Mouse (Mus musculus) intestine, embryonic 15.5 days (tissue): ENCODE results near the gene Smim24. TPM values are rescaled to one million over a fixed set of nuclear protein-coding genes. Genes with fewer than 3 reads are reported as not detected.
A peak's percentile ranks its signal among the peaks of the same experiment; 100 is the strongest.

Experiments
- ATAC-seq: fragments of 200-750 bp; cut with Nextera tagmentation; 2 replicates; pipeline ENCODE4 v1.8.0; 2017; ENCODE audit warnings: moderate TSS enrichment, moderate library complexity
- H3K27ac ChIP-seq: fragments of 300-500 bp; sonication (generic); 2 replicates; pipeline ENCODE4 v1.5.1; 2015; ENCODE audit warnings: mild to moderate bottlenecking, inconsistent platforms
- H3K27me3 ChIP-seq: fragments of 300-500 bp; sonication (generic); replicated peaks from 2 replicates; pipeline ENCODE4 v1.6.1; 2015; ENCODE audit warnings: inconsistent platforms
- H3K36me3 ChIP-seq: fragments of 300-500 bp; sonication (generic); 2 replicates; pipeline ENCODE4 v1.6.1; 2015; ENCODE audit warnings: inconsistent platforms
- H3K4me1 ChIP-seq: fragments of 300-500 bp; sonication (generic); replicated peaks from 2 replicates; pipeline ENCODE4 v1.6.1; 2015; ENCODE audit warnings: inconsistent platforms
- H3K4me2 ChIP-seq: fragments of 300-500 bp; sonication (generic); replicated peaks from 2 replicates; pipeline ENCODE4 v1.6.1; 2015; ENCODE audit warnings: mild to moderate bottlenecking, inconsistent platforms
- H3K4me3 ChIP-seq: fragments of 300-500 bp; sonication (generic); replicated peaks from 2 replicates; pipeline ENCODE4 v1.5.1; 2015; ENCODE audit warnings: inconsistent platforms
- H3K9ac ChIP-seq: fragments of 300-500 bp; sonication (generic); 2 replicates; pipeline ENCODE4 v1.6.1; 2015; ENCODE audit warnings: inconsistent platforms
- H3K9me3 ChIP-seq: fragments of 300-500 bp; sonication (generic); 2 replicates; pipeline ENCODE4 v1.6.1; 2016; ENCODE audit warnings: inconsistent platforms
- WGBS: fragments of 180-500 bp; shearing (Covaris S2); methylation state at CpG from one replicate; pipeline ENCODE4 v1.1.7; 2015; 5-methylcytosine and 5-hydroxymethylcytosine counted together
- polyA plus RNA-seq: library from polyadenylated mRNA; unstranded; fragments of >200 nt; fragmentation: Nextera tagmentation; extraction: Ambion mirVana; gene quantifications from 2 replicates; pipeline ENCODE4 v1.2.1, GENCODE M21; 2015

The Smim24 gene
- polyA plus RNA-seq, 1 experiment from 2014 or later, result 235 TPM

DNA sequence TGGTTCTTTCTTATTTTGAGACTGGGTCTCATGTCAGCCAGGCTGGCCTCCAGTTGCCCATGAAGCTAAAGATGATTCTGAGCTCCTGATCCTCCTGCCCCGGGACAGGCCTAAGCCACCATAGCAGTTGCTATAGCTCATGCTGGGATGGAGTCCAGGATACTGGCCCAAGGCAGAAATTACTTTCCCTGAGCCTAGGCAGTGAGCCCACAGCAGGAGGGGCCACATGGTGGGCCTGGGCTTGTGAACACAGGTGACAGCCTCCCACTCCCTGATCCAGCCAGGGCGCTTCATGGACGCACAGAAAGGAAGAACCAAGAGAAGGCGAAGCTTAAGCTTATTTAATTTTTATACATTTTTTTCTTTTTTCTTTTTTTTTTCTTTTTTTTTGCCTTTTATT is 3.0 kb downstream of the Smim24 start:
- WGBS, result 88% methylated on average over 4 of the region's 4 CpGs
- Histone ChIP-seq H3K27ac (no peak overlapping the region), H3K9me3 (no peaks in the 10 kb centered on the region), H3K4me1 (peaks cover 18% of the 10 kb centered on the region), H3K4me3 (no peak overlapping the region), H3K27me3 (no peaks in the 10 kb centered on the region), H3K36me3 (peaks cover 13% of the 10 kb centered on the region), H3K4me2 (no peak overlapping the region), H3K9ac (no peak overlapping the region)
- no peak for ATAC-seq

DNA sequence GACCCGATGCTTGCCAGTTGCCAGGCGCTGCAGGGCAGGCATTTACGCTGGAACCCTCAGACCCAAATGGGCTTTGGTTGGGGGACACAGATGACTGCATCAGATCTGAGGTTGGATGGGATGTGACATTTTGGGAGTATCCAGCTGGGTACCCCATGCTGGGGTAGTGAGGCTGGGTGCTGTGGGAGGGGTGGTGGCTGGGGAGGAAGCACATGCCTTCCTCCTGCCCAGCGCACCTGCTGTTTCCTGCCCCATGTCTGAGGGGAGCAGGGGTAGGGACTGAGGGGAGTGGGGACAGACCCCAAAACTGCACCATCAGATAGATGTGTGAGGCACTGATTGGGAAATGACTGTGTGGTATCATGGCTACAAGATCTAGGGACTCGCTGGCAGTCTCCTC is 3.9 kb downstream of the Smim24 start:
- peaks cover 26% of the 10 kb centered on the region for H3K4me1 ChIP-seq

GRCm38 (mm10) chr10:81399296-81399695 is 6.4 kb downstream of the Smim24 start:
- ATAC-seq, result no peak
- Histone ChIP-seq H3K4me1 (peaks cover 36% of the 10 kb centered on the region), H3K4me2 (no peak overlapping the region), H3K36me3 (peaks cover 13% of the 10 kb centered on the region), H3K9me3 (no peaks in the 10 kb centered on the region), H3K27ac (no peak overlapping the region), H3K9ac (no peak overlapping the region), H3K27me3 (no peaks in the 10 kb centered on the region), H3K4me3 (no peak overlapping the region)
- WGBS, result 72% methylated on average over 5 of the region's 5 CpGs

More for the DNA sequence above, 3.9 kb downstream of the Smim24 start:
- no peak overlapping the region for H3K9ac ChIP-seq
- H3K4me2 ChIP-seq, result no peak overlapping the region
- H3K27ac ChIP-seq, result no peak overlapping the region
- 85% methylated on average over 5 of the region's 5 CpGs for WGBS
- peaks cover 13% of the 10 kb centered on the region for H3K36me3 ChIP-seq
- H3K9me3 ChIP-seq, result no peaks in the 10 kb centered on the region
- H3K4me3 ChIP-seq, result no peak overlapping the region
- H3K27me3 ChIP-seq, result no peaks in the 10 kb centered on the region
- ATAC-seq, result no peak

DNA sequence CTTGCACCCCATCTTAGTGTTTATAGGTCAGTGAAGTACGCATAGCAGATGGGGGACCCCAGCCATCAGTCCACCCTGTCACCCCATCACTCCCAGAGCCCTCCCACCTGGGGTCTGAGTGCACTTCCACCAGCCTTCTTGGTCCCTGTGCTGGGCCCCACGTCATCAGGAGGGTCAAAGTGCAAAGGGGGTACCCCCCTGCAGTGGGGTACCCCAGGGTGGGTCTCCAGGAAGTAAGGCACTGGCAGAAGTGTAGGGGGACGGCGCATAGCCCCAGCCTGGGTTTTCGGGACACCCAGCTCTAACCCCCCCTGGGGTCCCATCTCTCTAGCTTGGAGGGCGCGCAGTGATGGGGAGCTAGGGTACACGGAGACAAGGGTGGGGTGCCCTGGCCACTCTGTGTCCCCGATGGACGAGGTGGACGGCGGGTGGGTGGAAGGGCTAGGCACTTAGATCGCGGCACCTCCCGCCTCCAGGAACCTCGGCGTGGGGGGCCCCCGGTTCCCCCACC is 7.0 kb downstream of the Smim24 start:
- Histone ChIP-seq H3K4me1 (peaks cover 37% of the 10 kb centered on the region), H3K27me3 (no peaks in the 10 kb centered on the region), H3K4me2 (no peak overlapping the region), H3K9ac (no peak overlapping the region), H3K27ac (no peak overlapping the region), H3K4me3 (no peak overlapping the region), H3K9me3 (no peaks in the 10 kb centered on the region), H3K36me3 (peaks cover 16% of the 10 kb centered on the region)
- ATAC-seq, result no peak
- 81% methylated on average over 18 of the region's 18 CpGs for WGBS

- peaks cover 18% of the 10 kb centered on the region for H3K36me3 ChIP-seq
- WGBS, result 66% methylated on average over 22 of the region's 22 CpGs
- no peaks in the 10 kb centered on the region for H3K9me3 ChIP-seq
- H3K4me1 ChIP-seq, result peaks cover 37% of the 10 kb centered on the region
- H3K9ac ChIP-seq, result no peak overlapping the region
- H3K4me2 ChIP-seq, result no peak overlapping the region
- H3K27ac ChIP-seq, result 0 out of 2 replicates have a peak overlapping the region, but pooled peaks have one; percentile 82
- no peaks in the 10 kb centered on the region for H3K27me3 ChIP-seq
- no peak for ATAC-seq
- no peak overlapping the region for H3K4me3 ChIP-seq
Observed at GRCm38 (mm10) chr10:81400371-81401204, 7.7 kb downstream of the Smim24 start.

GRCm38 (mm10) chr10:81401205-81401520 is 8.3 kb downstream of the Smim24 start:
- H3K27me3 ChIP-seq, result no peaks in the 10 kb centered on the region
- 40% methylated on average over 10 of the region's 10 CpGs for WGBS
- peak overlapping the region; percentile 82 for H3K27ac ChIP-seq
- peaks cover 23% of the 10 kb centered on the region for H3K36me3 ChIP-seq
- H3K4me1 ChIP-seq, result peaks cover 42% of the 10 kb centered on the region
- H3K9ac ChIP-seq, result no peak overlapping the region
- H3K4me3 ChIP-seq, result no peak overlapping the region
- no peaks in the 10 kb centered on the region for H3K9me3 ChIP-seq
- H3K4me2 ChIP-seq, result 0 out of 2 replicates have a peak overlapping the region, but pooled peaks have one; percentile 51
- peak; percentile 1; the same call in 1 of the 2 replicates for ATAC-seq

- peak; percentile 78 for ATAC-seq
- no peaks in the 10 kb centered on the region for H3K9me3 ChIP-seq
- H3K27ac ChIP-seq, result peak overlapping the region; percentile 82
- no peak overlapping the region for H3K9ac ChIP-seq
- whole genome bisulfite sequencing, result 9% methylated on average over 18 of the region's 18 CpGs
- H3K4me1 ChIP-seq, result peaks cover 45% of the 10 kb centered on the region
- H3K4me2 ChIP-seq, result peak overlapping the region; percentile 51
- H3K27me3 ChIP-seq, result no peaks in the 10 kb centered on the region
- peak overlapping the region; percentile 22; the same call in 1 of the 2 replicates for H3K4me3 ChIP-seq
- peaks cover 24% of the 10 kb centered on the region for H3K36me3 ChIP-seq
Observed at GRCm38 (mm10) chr10:81401521-81402226, 8.8 kb downstream of the Smim24 start.

- WGBS, result 37% methylated on average over 7 of the region's 7 CpGs
- Histone ChIP-seq H3K4me3 (no peak overlapping the region), H3K4me1 (peaks cover 51% of the 10 kb centered on the region), H3K9ac (no peak overlapping the region), H3K27ac (peak overlapping the region; percentile 82), H3K36me3 (peaks cover 24% of the 10 kb centered on the region), H3K9me3 (no peaks in the 10 kb centered on the region), H3K27me3 (no peaks in the 10 kb centered on the region), H3K4me2 (peak overlapping the region; percentile 51)
- no peak for ATAC-seq
Observed at GRCm38 (mm10) chr10:81402227-81402765, 9.4 kb downstream of the Smim24 start.

DNA sequence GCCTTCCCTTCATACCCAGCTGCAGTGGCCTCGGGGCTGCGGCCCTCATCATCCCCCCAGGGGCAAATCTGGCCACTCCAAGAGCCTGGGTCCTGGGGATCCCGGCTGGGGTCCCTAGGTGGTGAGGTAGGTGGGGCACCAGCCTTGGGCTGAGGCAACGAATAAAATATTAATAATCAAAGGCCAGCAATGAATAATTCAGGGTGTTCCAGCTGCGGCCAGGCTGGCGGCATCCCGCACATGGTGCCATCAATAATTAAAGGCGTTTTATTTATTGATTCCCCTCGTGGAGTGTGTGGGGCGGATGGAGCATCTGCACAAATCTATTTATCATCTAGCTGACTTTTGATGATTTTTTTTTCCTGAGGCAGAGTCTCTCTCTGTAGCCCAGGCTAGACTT is 10.7 kb downstream of the Smim24 start:
- no peak overlapping the region for H3K4me3 ChIP-seq
- peaks cover 60% of the 10 kb centered on the region for H3K4me1 ChIP-seq
- no peak overlapping the region; the same call in 1 of the 2 replicates for H3K9ac ChIP-seq
- no peak overlapping the region for H3K4me2 ChIP-seq
- no peaks in the 10 kb centered on the region for H3K27me3 ChIP-seq
- no peak for ATAC-seq
- peak overlapping the region; percentile 82; the same call in 1 of the 2 replicates for H3K27ac ChIP-seq
- peaks cover 24% of the 10 kb centered on the region for H3K36me3 ChIP-seq
- no peaks in the 10 kb centered on the region for H3K9me3 ChIP-seq
- 61% methylated on average over 10 of the region's 10 CpGs for WGBS

GRCm38 (mm10) chr10:81404082-81404481 is 11.2 kb downstream of the Smim24 start:
- H3K36me3 ChIP-seq, result peaks cover 24% of the 10 kb centered on the region
- H3K4me1 ChIP-seq, result peaks cover 66% of the 10 kb centered on the region
- H3K4me2 ChIP-seq, result no peak overlapping the region
- H3K27ac ChIP-seq, result no peak overlapping the region
- H3K4me3 ChIP-seq, result no peak overlapping the region
- H3K9ac ChIP-seq, result no peak overlapping the region
- WGBS, result 31% methylated on average over 9 of the region's 9 CpGs
- ATAC-seq, result no peak
- H3K27me3 ChIP-seq, result no peaks in the 10 kb centered on the region
- no peaks in the 10 kb centered on the region for H3K9me3 ChIP-seq

DNA sequence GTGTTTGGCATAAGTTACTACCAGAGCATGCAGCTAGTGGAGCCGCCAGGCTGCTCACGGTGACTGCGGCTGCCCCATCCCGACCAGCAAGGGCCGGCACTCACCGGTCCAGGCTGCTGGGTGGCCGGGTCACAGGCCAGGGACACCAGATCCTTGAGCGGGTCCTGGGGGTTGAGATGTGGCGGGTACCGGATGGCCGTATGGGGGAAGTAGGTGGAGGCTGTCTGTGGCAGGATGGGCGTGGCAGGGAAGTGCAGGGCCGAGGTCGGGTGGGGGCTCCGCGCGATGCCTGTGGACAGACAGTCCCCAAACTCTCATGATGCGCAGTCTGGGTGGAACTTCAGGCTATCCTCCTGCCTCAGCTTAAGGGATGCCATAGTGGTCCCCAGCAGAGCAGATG is 11.9 kb downstream of the Smim24 start:
- ATAC-seq, result no peak
- Histone ChIP-seq H3K27ac (no peak overlapping the region), H3K4me3 (no peak overlapping the region), H3K4me1 (peaks cover 72% of the 10 kb centered on the region), H3K36me3 (peaks cover 20% of the 10 kb centered on the region), H3K4me2 (no peak overlapping the region), H3K9ac (no peak overlapping the region), H3K9me3 (no peaks in the 10 kb centered on the region), H3K27me3 (no peaks in the 10 kb centered on the region)
- WGBS, result 61% methylated on average over 18 of the region's 18 CpGs

DNA sequence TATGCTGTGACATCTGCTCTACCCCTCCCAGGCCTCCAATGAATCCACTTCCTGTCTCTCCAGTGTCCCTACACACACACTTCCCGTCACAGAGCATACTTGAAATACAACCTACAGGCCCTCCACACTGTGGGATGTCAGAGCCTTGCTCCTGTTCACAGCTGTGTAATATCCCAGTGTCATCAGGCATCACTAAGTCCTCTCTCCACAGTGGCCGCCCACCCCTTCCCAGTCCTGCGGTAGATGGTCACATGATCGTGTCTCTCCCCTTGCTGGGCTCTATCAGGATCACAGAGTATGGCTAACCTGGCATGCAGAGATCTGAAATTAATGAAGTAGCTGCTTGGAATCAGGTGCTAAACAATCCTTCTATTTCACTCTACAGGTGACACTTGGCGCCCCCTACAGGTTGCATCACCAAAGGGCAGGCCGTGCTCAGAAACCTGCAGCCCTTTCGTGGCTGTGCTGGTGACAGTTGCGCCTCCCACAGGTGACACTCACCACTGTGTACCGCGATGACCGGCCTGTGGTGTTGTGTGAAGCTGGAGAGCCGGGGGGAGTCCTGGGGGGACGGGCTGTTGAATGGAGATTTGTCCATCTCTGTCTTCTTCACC is 12.8 kb downstream of the Smim24 start:
- peaks cover 81% of the 10 kb centered on the region for H3K4me1 ChIP-seq
- no peak overlapping the region for H3K4me2 ChIP-seq
- WGBS, result 55% methylated on average over 13 of the region's 13 CpGs

More for the DNA sequence above, 12.8 kb downstream of the Smim24 start:
- no peak overlapping the region for H3K27ac ChIP-seq
- no peak overlapping the region for H3K4me3 ChIP-seq
- H3K9ac ChIP-seq, result no peak overlapping the region
- ATAC-seq, result no peak
- no peaks in the 10 kb centered on the region for H3K27me3 ChIP-seq
- no peaks in the 10 kb centered on the region for H3K9me3 ChIP-seq
- H3K36me3 ChIP-seq, result peaks cover 11% of the 10 kb centered on the region; the same call in 1 of the 2 replicates
